Mouse (Mus musculus) MEL (cell line): ENCODE data around the gene Atf7. TPM values are rescaled to one million over a fixed set of nuclear protein-coding genes. Genes with fewer than 3 reads are reported as not detected.

ENCODE experiments used
- DNase-seq: peaks from one replicate; pipeline ENCODE4 v3.0.0; 2011; ENCODE audit warnings: low read depth, low spot score
- H3K27ac ChIP-seq: 2 replicates; pipeline ENCODE4 v1.5.1; 2012; ENCODE audit warnings: low read depth, mild to moderate bottlenecking, control low read depth, low read length, moderate library complexity; ENCODE audit not compliant: control insufficient read depth
- H3K27me3 ChIP-seq, 2 experiments: fragments of 150-350 bp in 1 of 2; sonication (generic) in 1 of 2; 2 replicates each; pipeline ENCODE4 v1.6.1; 2012; ENCODE audit warnings: low read length in 2 of 2, mild to moderate bottlenecking in 2 of 2, improper control_type of control experiment in 1 of 2, moderate library complexity in 1 of 2; ENCODE audit not compliant: insufficient read depth in 2 of 2, control insufficient read depth in 1 of 2
- H3K36me3 ChIP-seq, 2 experiments: 2 replicates each; pipeline ENCODE4 v1.6.1; 2012 to 2014; ENCODE audit warnings: low read length in 2 of 2, improper control_type of control experiment in 1 of 2, inconsistent platforms in 1 of 2, mild to moderate bottlenecking in 1 of 2; ENCODE audit not compliant: insufficient read depth in 2 of 2, control insufficient read depth in 1 of 2
- H3K4me1 ChIP-seq, 2 experiments: fragments of 150-350 bp in 1 of 2; sonication (generic) in 1 of 2; 2 replicates each; pipeline ENCODE4 v1.6.1; 2012; ENCODE audit warnings: low read length in 2 of 2, improper control_type of control experiment in 1 of 2, mild to moderate bottlenecking in 1 of 2; ENCODE audit not compliant: insufficient read depth in 2 of 2, control insufficient read depth in 1 of 2
- H3K4me3 ChIP-seq, 2 experiments: fragments of 150-350 bp in 1 of 2; sonication (generic) in 1 of 2; 2 replicates each; pipeline ENCODE4 v1.5.1; 2012; ENCODE audit warnings: low read depth in 2 of 2, low read length in 2 of 2, mild to moderate bottlenecking in 2 of 2, moderate library complexity in 2 of 2, control low read depth in 1 of 2, improper control_type of control experiment in 1 of 2; ENCODE audit not compliant: control insufficient read depth in 1 of 2, insufficient read depth in 1 of 2
- H3K79me2 ChIP-seq: 2 replicates; pipeline ENCODE4 v1.6.1; 2012; ENCODE audit warnings: mild to moderate bottlenecking, low read length, moderate library complexity; ENCODE audit not compliant: control insufficient read depth, poor library complexity, insufficient read depth
- H3K9ac ChIP-seq: 2 replicates; pipeline ENCODE4 v1.6.1; 2012; ENCODE audit warnings: low read depth, mild to moderate bottlenecking, control low read depth, low read length, moderate library complexity; ENCODE audit not compliant: control insufficient read depth, poor library complexity, severe bottlenecking
- H3K9me3 ChIP-seq: fragments of 150-350 bp; sonication (generic); replicated peaks from 2 replicates; pipeline ENCODE4 v1.6.1; 2012; ENCODE audit warnings: mild to moderate bottlenecking, low read length, improper control_type of control experiment, moderate library complexity; ENCODE audit not compliant: insufficient read depth
- BHLHE40 ChIP-seq: IDR thresholded peaks from 2 replicates; pipeline ENCODE4 v1.6.1; 2012; ENCODE audit warnings: low read depth, mild to moderate bottlenecking, inconsistent platforms, low read length, improper control_type of control experiment, borderline replicate concordance
- CHD1 ChIP-seq: IDR thresholded peaks from 2 replicates; pipeline ENCODE4 v1.6.1; 2012; ENCODE audit warnings: low read depth, mild to moderate bottlenecking, inconsistent platforms, low read length, improper control_type of control experiment
- CHD2 ChIP-seq: IDR thresholded peaks from 2 replicates; pipeline ENCODE4 v1.6.1; 2011; ENCODE audit warnings: low read length, improper control_type of control experiment
- CTCF ChIP-seq, 3 experiments: IDR thresholded peaks in 2 of 3; conservative IDR thresholded peaks in 1 of 3; 2 replicates each; pipeline ENCODE4 v1.5.1; 2011 to 2012; ENCODE audit warnings: low read length in 3 of 3, low read depth in 2 of 3, mild to moderate bottlenecking in 2 of 3, improper control_type of control experiment in 1 of 3, inconsistent platforms in 1 of 3, mixed read lengths in 1 of 3, moderate library complexity in 1 of 3; ENCODE audit not compliant: control insufficient read depth in 1 of 3, insufficient read depth in 1 of 3, poor library complexity in 1 of 3, severe bottlenecking in 1 of 3
- E2F4 ChIP-seq: IDR thresholded peaks from 2 replicates; pipeline ENCODE4 v1.6.1; 2011; ENCODE audit warnings: low read depth, low read length, improper control_type of control experiment, borderline replicate concordance
- ELF1 ChIP-seq: IDR thresholded peaks from 2 replicates; pipeline ENCODE4 v1.6.1; 2014; ENCODE audit warnings: low read depth, mild to moderate bottlenecking, inconsistent platforms, low read length, improper control_type of control experiment, moderate library complexity
- EP300 ChIP-seq, 2 experiments: IDR thresholded peaks; 2 replicates each; pipeline ENCODE4 v1.6.1; 2011; ENCODE audit warnings: improper control_type of control experiment in 2 of 2, low read length in 2 of 2, low read depth in 1 of 2, mild to moderate bottlenecking in 1 of 2
- ETS1 ChIP-seq: IDR thresholded peaks from 2 replicates; pipeline ENCODE4 v1.6.1; 2012; ENCODE audit warnings: low read depth, mild to moderate bottlenecking, inconsistent platforms, low read length, improper control_type of control experiment, moderate library complexity
- GABPA ChIP-seq: IDR thresholded peaks from 2 replicates; pipeline ENCODE4 v1.6.1; 2012; ENCODE audit warnings: low read depth, mild to moderate bottlenecking, inconsistent platforms, low read length, improper control_type of control experiment, moderate library complexity
- GATA1 ChIP-seq: IDR thresholded peaks from 2 replicates; pipeline ENCODE4 v1.6.1; 2011; ENCODE audit warnings: low read depth, low read length, improper control_type of control experiment
- HCFC1 ChIP-seq: IDR thresholded peaks from 2 replicates; pipeline ENCODE4 v1.6.1; 2012; ENCODE audit warnings: low read depth, mild to moderate bottlenecking, inconsistent platforms, low read length, improper control_type of control experiment, moderate library complexity
- JUND ChIP-seq: IDR thresholded peaks from 2 replicates; pipeline ENCODE4 v1.6.1; 2011; ENCODE audit warnings: low read depth, mild to moderate bottlenecking, improper control_type of control experiment, low read length
- KAT2A ChIP-seq: conservative IDR thresholded peaks from 2 replicates; pipeline ENCODE4 v1.6.1; 2012; ENCODE audit warnings: low read depth, low read length, improper control_type of control experiment, inconsistent platforms
- MAFK ChIP-seq: IDR thresholded peaks from 2 replicates; pipeline ENCODE4 v1.6.1; 2011; ENCODE audit warnings: low read depth, mild to moderate bottlenecking, low read length, improper control_type of control experiment, borderline replicate concordance
- MAX ChIP-seq: IDR thresholded peaks from 2 replicates; pipeline ENCODE4 v1.6.1; 2011; ENCODE audit warnings: low read length, improper control_type of control experiment
- MAZ ChIP-seq: IDR thresholded peaks from 2 replicates; pipeline ENCODE4 v1.6.1; 2012; ENCODE audit warnings: low read depth, mild to moderate bottlenecking, inconsistent platforms, low read length, improper control_type of control experiment
- MEF2A ChIP-seq: IDR thresholded peaks from 2 replicates; pipeline ENCODE4 v1.6.1; 2014; ENCODE audit warnings: low read depth, mild to moderate bottlenecking, inconsistent platforms, low read length, improper control_type of control experiment; ENCODE audit not compliant: poor library complexity, insufficient replicate concordance, severe bottlenecking; ENCODE audit errors: extremely low read depth
- MXI1 ChIP-seq: IDR thresholded peaks from 2 replicates; pipeline ENCODE4 v1.6.1; 2011; ENCODE audit warnings: mild to moderate bottlenecking, low read depth, low read length, improper control_type of control experiment
- MYB ChIP-seq: IDR thresholded peaks from 2 replicates; pipeline ENCODE4 v1.6.1; 2011; ENCODE audit warnings: mild to moderate bottlenecking, low read depth, low read length, improper control_type of control experiment
- MYC ChIP-seq: IDR thresholded peaks from 2 replicates; pipeline ENCODE4 v1.6.1; 2011; ENCODE audit warnings: low read depth, mild to moderate bottlenecking, low read length, improper control_type of control experiment, moderate library complexity
- NELFE ChIP-seq: IDR thresholded peaks from 2 replicates; pipeline ENCODE4 v1.6.1; 2011; ENCODE audit warnings: low read depth, low read length, improper control_type of control experiment
- POLR2A ChIP-seq, 2 experiments: IDR thresholded peaks; 2 replicates each; pipeline ENCODE4 v1.6.1; 2011 to 2012; ENCODE audit warnings: low read length in 2 of 2, mild to moderate bottlenecking in 2 of 2, control low read depth in 1 of 2, improper control_type of control experiment in 1 of 2, low read depth in 1 of 2, moderate library complexity in 1 of 2; ENCODE audit not compliant: control insufficient read depth in 1 of 2, insufficient read depth in 1 of 2, poor library complexity in 1 of 2
- POLR2AphosphoS2 ChIP-seq: IDR thresholded peaks from 2 replicates; pipeline ENCODE4 v1.6.1; 2011; ENCODE audit warnings: low read length, improper control_type of control experiment
- RAD21 ChIP-seq: IDR thresholded peaks from 2 replicates; pipeline ENCODE4 v1.6.1; 2011; ENCODE audit warnings: mild to moderate bottlenecking, low read depth, low read length, improper control_type of control experiment
- RCOR1 ChIP-seq: IDR thresholded peaks from 2 replicates; pipeline ENCODE4 v1.6.1; 2012; ENCODE audit warnings: low read depth, mild to moderate bottlenecking, inconsistent platforms, low read length, improper control_type of control experiment
- SIN3A ChIP-seq: IDR thresholded peaks from 2 replicates; pipeline ENCODE4 v1.6.1; 2012; ENCODE audit warnings: low read length, improper control_type of control experiment, inconsistent platforms
- SMC3 ChIP-seq: IDR thresholded peaks from 2 replicates; pipeline ENCODE4 v1.6.1; 2011; ENCODE audit warnings: low read depth, low read length, improper control_type of control experiment
- TAL1 ChIP-seq: IDR thresholded peaks from 2 replicates; pipeline ENCODE4 v1.6.1; 2012; ENCODE audit warnings: mild to moderate bottlenecking, inconsistent platforms, low read length, moderate library complexity, mixed read lengths
- TBP ChIP-seq: IDR thresholded peaks from 2 replicates; pipeline ENCODE4 v1.8.0; 2011; ENCODE audit warnings: low read depth, low read length, improper control_type of control experiment
- TCF12 ChIP-seq: IDR thresholded peaks from 2 replicates; pipeline ENCODE4 v1.6.1; 2014; ENCODE audit warnings: low read depth, mild to moderate bottlenecking, inconsistent platforms, low read length, improper control_type of control experiment, moderate library complexity
- UBTF ChIP-seq: IDR thresholded peaks from 2 replicates; pipeline ENCODE4 v1.6.1; 2012; ENCODE audit warnings: low read depth, mild to moderate bottlenecking, inconsistent platforms, low read length, improper control_type of control experiment, moderate library complexity, borderline replicate concordance; ENCODE audit not compliant: insufficient read depth
- ZC3H11A ChIP-seq: IDR thresholded peaks from 2 replicates; pipeline ENCODE4 v1.6.1; 2012; ENCODE audit warnings: low read depth, mild to moderate bottlenecking, inconsistent platforms, low read length, improper control_type of control experiment
- ZKSCAN1 ChIP-seq: IDR thresholded peaks from 2 replicates; pipeline ENCODE4 v1.6.1; 2012; ENCODE audit warnings: low read depth, mild to moderate bottlenecking, inconsistent platforms, low read length, improper control_type of control experiment, moderate library complexity
- ZMIZ1 ChIP-seq: IDR thresholded peaks from 2 replicates; pipeline ENCODE4 v1.6.1; 2012; ENCODE audit warnings: low read depth, mild to moderate bottlenecking, inconsistent platforms, low read length, improper control_type of control experiment, moderate library complexity
- ZNF384 ChIP-seq: IDR thresholded peaks from 2 replicates; pipeline ENCODE4 v1.6.1; 2012; ENCODE audit warnings: low read depth, mild to moderate bottlenecking, inconsistent platforms, low read length, improper control_type of control experiment
- polyA plus RNA-seq, 2 experiments: library from polyadenylated mRNA; stranded (reverse) in 1 of 2; unstranded in 1 of 2; fragments of >175 nt in 1 of 2; fragments of >200 nt in 1 of 2; gene quantifications; 2 replicates each; pipeline versions ENCODE4 v1.2.1 to v1.2.4; 2012; ENCODE audit warnings: low replicate concordance in 2 of 2, low read depth in 1 of 2; ENCODE audit not compliant: insufficient read length in 2 of 2, insufficient read depth in 1 of 2, missing spikeins in 1 of 2
- total RNA-seq: library from RNA; depleted of rRNA; stranded (reverse); fragments of 300-350 nt; gene quantifications from 2 replicates; pipeline ENCODE4 v1.2.3, GENCODE M21; 2012

Atf7 gene
- total and polyA plus RNA-seq, 3 experiments: 12.8 to 49.6 TPM; not detected in 1

DNA sequence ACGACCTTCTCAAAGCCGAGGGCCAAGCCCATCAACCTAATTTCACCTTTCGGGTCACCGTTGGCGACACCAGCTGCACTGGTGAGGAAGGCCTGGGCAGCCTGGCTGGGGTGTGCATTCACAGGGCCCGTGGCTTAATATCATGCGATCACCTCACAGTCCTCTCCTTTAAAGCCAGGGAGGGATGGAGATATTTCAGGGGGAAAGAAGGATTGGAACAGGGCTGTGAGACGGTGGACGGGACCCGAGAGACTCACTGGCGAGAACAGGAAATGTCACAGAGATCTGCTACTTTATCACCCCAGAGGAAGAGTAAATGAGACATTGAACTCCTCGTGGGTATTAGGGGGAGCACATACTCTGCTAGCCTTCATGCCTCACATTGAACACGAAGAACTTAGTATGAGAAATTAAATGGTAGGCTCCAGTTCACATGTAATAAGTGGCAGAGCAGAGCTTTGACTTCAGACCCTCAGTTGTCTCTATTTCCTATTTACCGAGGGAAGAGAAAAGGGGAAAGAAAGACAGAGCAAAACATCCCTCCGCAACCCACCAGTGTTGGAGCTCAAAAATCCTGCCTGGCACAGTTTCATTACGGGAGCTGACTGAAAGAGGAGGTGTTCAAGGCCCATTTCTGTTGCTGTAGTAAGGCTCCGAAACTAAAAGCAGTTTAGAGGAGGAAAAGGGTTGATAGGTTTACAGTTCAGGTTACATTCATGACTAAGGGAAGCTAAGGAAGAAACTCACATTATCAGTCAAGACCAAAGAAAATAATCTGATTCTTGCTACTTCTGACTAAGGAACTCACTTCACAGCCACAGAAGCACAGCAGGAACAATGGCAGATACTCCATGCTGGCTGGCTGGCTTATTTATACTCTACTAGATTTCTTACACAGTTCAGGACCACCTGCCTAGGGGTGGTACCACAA lies 105.8 kb downstream of the Atf7 start:
- H3K4me3 ChIP-seq: peak overlapping the region; percentile 67 to 80
- peak; percentile 83 for DNase-seq
- no peaks in the 10 kb centered on the region for H3K9me3 ChIP-seq
- peaks cover 17% of the 10 kb centered on the region for H3K79me2 ChIP-seq
- H3K36me3 ChIP-seq: peaks cover 0 to 16% of the 10 kb centered on the region in 2 experiments; a peak in 2 of 4 replicates
- H3K4me1 ChIP-seq: peaks cover 5 to 20% of the 10 kb centered on the region in 2 experiments; a peak in 3 of 4 replicates
- H3K27me3 ChIP-seq: no peaks in the 10 kb centered on the region
- H3K27ac ChIP-seq: peak overlapping the region; percentile 95
- peak overlapping the region; percentile 86 for H3K9ac ChIP-seq
- TF ChIP-seq ZC3H11A (no peak), TCF12 (no peak), ZMIZ1 (no peak), CHD2 (no peak), GATA1 (peak; percentile 87), MAZ (peak; percentile 10; the same call in 1 of the 2 replicates), GABPA (no peak), MAX (peak; percentile 26), TBP (peak; percentile 77; the same call in 1 of the 2 replicates), JUND (no peak), MAFK (no peak), RCOR1 (no peak), ELF1 (0 out of 2 replicates have a peak, but pooled peaks have one; percentile 7), MYC (peak; percentile 42; the same call in 1 of the 2 replicates), ZKSCAN1 (no peak), BHLHE40 (no peak), CHD1 (peak; percentile 94; the same call in 1 of the 2 replicates), ETS1 (peak; percentile 66), MXI1 (peak; percentile 70), HCFC1 (no peak), MEF2A (no peak), MYB (no peak), UBTF (no peak), RAD21 (no peak), EP300 (IDR thresholded peaks at IDR 0.05; ENCODE audit: low read depth in 1 of 2, low read length in 2 of 2) (peak in 1 of 2 experiments; percentile 82; a peak in 3 of 4 replicates), TAL1 (no peak), SIN3A (peak; percentile 38; the same call in 1 of the 2 replicates), KAT2A (no peak), CTCF (IDR thresholded peaks at IDR 0.05 in 2 of 3, conservative IDR thresholded peaks at IDR 0.05 in 1 of 3; ENCODE audit: control insufficient read depth in 1 of 3, insufficient read depth in 1 of 3, low read depth in 2 of 3, low read length in 3 of 3, poor library complexity in 1 of 3, severe bottlenecking in 1 of 3) (no peak), NELFE (peak; percentile 32; the same call in 1 of the 2 replicates), POLR2A (IDR thresholded peaks at IDR 0.05; ENCODE audit: control insufficient read depth in 1 of 2, insufficient read depth in 1 of 2, low read depth in 1 of 2, low read length in 2 of 2, poor library complexity in 1 of 2) (peak in 1 of 2 experiments; percentile 62; a peak in 2 of 4 replicates), SMC3 (no peak; the same call in 1 of the 2 replicates), POLR2AphosphoS2 (peak; percentile 43; the same call in 1 of the 2 replicates), E2F4 (no peak), ZNF384 (no peak)
